Mouse (Mus musculus): ENCODE data around the gene Rbfox3. TPM values are rescaled to one million over a fixed set of nuclear protein-coding genes. Genes with fewer than 3 reads are reported as not detected.
A peak's percentile ranks its signal among the peaks of the same experiment; 100 is the strongest.

Gene Rbfox3
- polyA plus RNA-seq, 1 experiment = 163 TPM

DNA sequence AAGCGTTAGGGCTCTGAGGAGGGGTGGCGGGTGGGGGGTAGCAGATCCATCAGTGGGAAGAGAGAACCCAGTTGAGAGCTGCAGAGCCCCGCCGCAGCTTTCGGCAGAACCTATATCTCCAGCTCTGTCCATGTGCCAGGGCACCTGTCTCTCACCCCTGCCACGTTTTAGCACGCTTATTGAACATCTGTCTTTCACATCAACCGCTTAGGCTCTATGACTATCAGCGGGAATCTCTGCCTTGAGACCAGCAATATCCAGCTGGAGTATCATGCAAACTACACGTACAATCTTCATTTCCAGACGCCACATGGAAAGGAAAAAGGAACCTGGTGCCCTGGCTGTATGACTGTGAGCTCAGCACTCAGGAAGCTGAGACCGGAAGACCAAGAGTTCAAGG, 182.6 kb downstream of the Rbfox3 start:
- no peak for TF ChIP-seq CTCF (IDR thresholded peaks at IDR 0.05; ENCODE audit: borderline replicate concordance, insufficient read depth, low read depth, low read length)
- TF ChIP-seq POLR2A (IDR thresholded peaks at IDR 0.05; ENCODE audit: borderline replicate concordance, insufficient read depth, low read length) = no peak
- Histone ChIP-seq H3K4me1 (ENCODE audit: control insufficient read depth, insufficient read depth, low read length) (peaks cover 89% of the 10 kb centered on the region), H3K27me3 (ENCODE audit: control insufficient read depth, insufficient read depth, low read length) (no peaks in the 10 kb centered on the region), H3K4me3 (replicated peaks; ENCODE audit: insufficient read depth, low read depth, low read length) (no peak overlapping the region), H3K27ac (ENCODE audit: insufficient read depth, low read length) (no peak overlapping the region)
- 31% methylated on average over 12 of the region's 12 CpGs for WGBS
- no peak for DNase-seq

DNA sequence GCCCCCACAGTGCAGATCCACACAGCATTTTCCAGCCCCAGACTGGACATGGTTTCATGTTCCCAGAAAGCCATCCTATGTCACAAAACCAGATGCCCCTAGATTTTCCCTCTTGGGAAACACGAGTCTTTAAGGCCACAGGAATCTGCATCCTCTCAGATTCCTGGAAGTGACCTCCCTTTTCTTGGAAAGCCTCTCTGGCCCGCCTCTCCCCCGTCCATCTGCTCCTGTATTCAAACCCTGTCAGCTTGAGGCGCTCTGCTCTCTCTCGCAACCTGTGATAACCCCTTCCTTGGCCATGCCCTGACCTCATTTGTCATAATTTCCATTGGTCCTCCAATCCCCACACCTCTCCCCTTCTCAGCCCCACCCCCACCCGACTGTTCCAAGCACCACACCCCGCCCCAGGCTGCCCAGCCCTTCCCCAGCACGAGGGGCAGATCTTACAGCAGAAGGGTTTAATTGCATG, 183.3 kb downstream of the Rbfox3 start:
- no peak for TF ChIP-seq POLR2A (IDR thresholded peaks at IDR 0.05; ENCODE audit: borderline replicate concordance, insufficient read depth, low read length)
- TF ChIP-seq CTCF (IDR thresholded peaks at IDR 0.05; ENCODE audit: borderline replicate concordance, insufficient read depth, low read depth, low read length) = no peak
- WGBS = 7% methylated on average over 8 of the region's 8 CpGs
- Histone ChIP-seq H3K27me3 (ENCODE audit: control insufficient read depth, insufficient read depth, low read length) (no peaks in the 10 kb centered on the region), H3K27ac (ENCODE audit: insufficient read depth, low read length) (no peak overlapping the region), H3K4me3 (replicated peaks; ENCODE audit: insufficient read depth, low read depth, low read length) (no peak overlapping the region), H3K4me1 (ENCODE audit: control insufficient read depth, insufficient read depth, low read length) (peaks cover 89% of the 10 kb centered on the region)
- DNase-seq = peak; percentile 58 to 73

DNA sequence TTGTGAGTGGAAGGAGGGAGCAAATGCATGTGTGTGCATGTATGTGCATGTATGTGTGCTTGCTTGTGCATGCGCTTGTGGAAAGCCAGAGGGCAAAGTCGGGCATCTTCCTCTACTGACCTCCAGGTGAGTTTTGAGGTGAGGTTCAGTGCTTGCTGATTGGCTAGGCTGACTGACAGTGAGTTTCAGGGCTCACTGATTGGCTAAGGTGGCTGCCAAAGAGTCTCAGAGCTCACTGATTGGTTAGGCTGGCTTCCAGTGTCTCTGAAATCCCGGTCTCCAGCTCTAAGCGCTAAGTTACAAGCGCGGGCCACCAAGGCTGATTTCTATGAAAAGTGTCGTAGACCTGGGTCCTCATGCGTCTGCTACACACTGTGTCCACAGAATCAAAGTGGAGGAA, 185.0 kb downstream of the Rbfox3 start:
- WGBS = 40% methylated on average over 8 of the region's 8 CpGs
- TF ChIP-seq CTCF (IDR thresholded peaks at IDR 0.05; ENCODE audit: borderline replicate concordance, insufficient read depth, low read depth, low read length) (no peak), POLR2A (IDR thresholded peaks at IDR 0.05; ENCODE audit: borderline replicate concordance, insufficient read depth, low read length) (no peak)
- Histone ChIP-seq H3K27ac (ENCODE audit: insufficient read depth, low read length) (no peak overlapping the region), H3K4me3 (replicated peaks; ENCODE audit: insufficient read depth, low read depth, low read length) (no peak overlapping the region), H3K4me1 (ENCODE audit: control insufficient read depth, insufficient read depth, low read length) (peaks cover 89% of the 10 kb centered on the region), H3K27me3 (ENCODE audit: control insufficient read depth, insufficient read depth, low read length) (no peaks in the 10 kb centered on the region)
- peak in 1 of 2 experiments; percentile 45 for DNase-seq

DNA sequence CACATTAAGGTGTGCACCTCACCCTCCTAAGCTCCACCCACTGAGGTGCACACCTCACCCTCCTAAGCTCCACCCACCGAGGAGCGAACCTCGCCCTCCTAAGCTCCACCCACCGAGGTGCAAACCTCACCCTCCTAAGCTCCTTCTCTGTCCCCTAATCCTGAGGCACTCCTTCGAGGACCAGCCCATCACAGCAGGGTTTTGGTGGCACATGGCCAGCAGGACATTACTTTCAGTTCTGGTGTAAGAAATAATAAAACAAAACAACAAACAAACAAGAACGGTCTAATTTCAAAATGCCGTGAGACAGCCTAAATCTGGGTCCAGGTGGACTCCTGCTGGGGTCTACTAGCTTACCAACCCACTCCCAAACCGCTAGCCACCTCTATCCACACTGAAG, 187.0 kb downstream of the Rbfox3 start:
- Histone ChIP-seq H3K27ac (ENCODE audit: insufficient read depth, low read length) (no peak overlapping the region), H3K4me1 (ENCODE audit: control insufficient read depth, insufficient read depth, low read length) (peaks cover 96% of the 10 kb centered on the region), H3K27me3 (ENCODE audit: control insufficient read depth, insufficient read depth, low read length) (no peaks in the 10 kb centered on the region), H3K4me3 (replicated peaks; ENCODE audit: insufficient read depth, low read depth, low read length) (no peak overlapping the region)
- WGBS = 54% methylated on average over 8 of the region's 8 CpGs
- no peak for TF ChIP-seq POLR2A (IDR thresholded peaks at IDR 0.05; ENCODE audit: borderline replicate concordance, insufficient read depth, low read length)
- no peak for TF ChIP-seq CTCF (IDR thresholded peaks at IDR 0.05; ENCODE audit: borderline replicate concordance, insufficient read depth, low read depth, low read length)
- no peak for DNase-seq

DNA sequence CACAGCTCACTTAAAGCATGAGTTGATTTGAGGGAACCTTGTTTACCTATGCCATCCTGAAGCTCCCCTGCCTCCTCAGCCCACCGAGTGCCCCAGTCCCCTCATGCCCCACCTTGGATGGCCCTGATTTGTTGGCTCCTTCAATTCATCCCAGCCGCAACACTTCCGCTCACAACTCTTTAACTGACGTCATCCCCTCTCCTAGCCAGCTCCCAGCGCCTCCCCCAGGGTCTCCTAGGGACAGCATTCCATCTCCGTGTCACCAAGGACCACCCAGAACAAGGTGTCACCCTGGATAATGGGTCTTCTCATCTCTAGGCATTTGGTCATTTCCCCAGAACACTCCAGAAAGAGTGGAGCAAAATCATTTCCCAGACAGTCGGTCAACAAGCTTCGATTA, 188.2 kb downstream of the Rbfox3 start:
- no peak for DNase-seq
- Histone ChIP-seq H3K4me1 (ENCODE audit: control insufficient read depth, insufficient read depth, low read length) (peaks cover 84% of the 10 kb centered on the region), H3K27me3 (ENCODE audit: control insufficient read depth, insufficient read depth, low read length) (no peaks in the 10 kb centered on the region), H3K27ac (ENCODE audit: insufficient read depth, low read length) (no peak overlapping the region), H3K4me3 (replicated peaks; ENCODE audit: insufficient read depth, low read depth, low read length) (no peak overlapping the region)
- TF ChIP-seq CTCF (IDR thresholded peaks at IDR 0.05; ENCODE audit: borderline replicate concordance, insufficient read depth, low read depth, low read length) (no peak), POLR2A (IDR thresholded peaks at IDR 0.05; ENCODE audit: borderline replicate concordance, insufficient read depth, low read length) (no peak)
- WGBS = 42% methylated on average over 8 of the region's 8 CpGs

DNA sequence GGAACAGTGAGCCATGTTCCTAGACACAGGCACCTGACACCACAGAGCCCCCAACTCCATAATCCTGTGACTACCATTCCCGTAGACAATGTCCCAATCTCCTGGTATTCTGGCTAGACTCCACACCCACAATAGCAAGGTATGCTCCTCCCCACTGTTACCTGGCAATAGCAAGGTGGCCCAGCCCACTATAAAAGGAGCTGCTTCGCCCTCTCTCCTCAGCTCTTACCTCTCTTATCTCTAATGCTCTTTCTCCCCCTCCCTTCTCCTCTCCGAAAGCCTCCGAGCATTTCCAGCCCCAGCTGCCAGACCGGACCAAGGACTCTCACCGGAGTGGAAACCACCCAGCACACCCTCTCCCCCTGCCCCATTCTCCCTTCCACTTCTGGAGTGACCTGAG, 189.5 kb downstream of the Rbfox3 start:
- Histone ChIP-seq H3K4me3 (replicated peaks; ENCODE audit: insufficient read depth, low read depth, low read length) (no peak overlapping the region), H3K27me3 (ENCODE audit: control insufficient read depth, insufficient read depth, low read length) (no peaks in the 10 kb centered on the region), H3K4me1 (ENCODE audit: control insufficient read depth, insufficient read depth, low read length) (peaks cover 82% of the 10 kb centered on the region), H3K27ac (ENCODE audit: insufficient read depth, low read length) (no peak overlapping the region)
- DNase-seq = no peak
- TF ChIP-seq CTCF (IDR thresholded peaks at IDR 0.05; ENCODE audit: borderline replicate concordance, insufficient read depth, low read depth, low read length) = no peak
- TF ChIP-seq POLR2A (IDR thresholded peaks at IDR 0.05; ENCODE audit: borderline replicate concordance, insufficient read depth, low read length) = no peak
- 28% methylated on average over 6 of the region's 6 CpGs for WGBS

DNA sequence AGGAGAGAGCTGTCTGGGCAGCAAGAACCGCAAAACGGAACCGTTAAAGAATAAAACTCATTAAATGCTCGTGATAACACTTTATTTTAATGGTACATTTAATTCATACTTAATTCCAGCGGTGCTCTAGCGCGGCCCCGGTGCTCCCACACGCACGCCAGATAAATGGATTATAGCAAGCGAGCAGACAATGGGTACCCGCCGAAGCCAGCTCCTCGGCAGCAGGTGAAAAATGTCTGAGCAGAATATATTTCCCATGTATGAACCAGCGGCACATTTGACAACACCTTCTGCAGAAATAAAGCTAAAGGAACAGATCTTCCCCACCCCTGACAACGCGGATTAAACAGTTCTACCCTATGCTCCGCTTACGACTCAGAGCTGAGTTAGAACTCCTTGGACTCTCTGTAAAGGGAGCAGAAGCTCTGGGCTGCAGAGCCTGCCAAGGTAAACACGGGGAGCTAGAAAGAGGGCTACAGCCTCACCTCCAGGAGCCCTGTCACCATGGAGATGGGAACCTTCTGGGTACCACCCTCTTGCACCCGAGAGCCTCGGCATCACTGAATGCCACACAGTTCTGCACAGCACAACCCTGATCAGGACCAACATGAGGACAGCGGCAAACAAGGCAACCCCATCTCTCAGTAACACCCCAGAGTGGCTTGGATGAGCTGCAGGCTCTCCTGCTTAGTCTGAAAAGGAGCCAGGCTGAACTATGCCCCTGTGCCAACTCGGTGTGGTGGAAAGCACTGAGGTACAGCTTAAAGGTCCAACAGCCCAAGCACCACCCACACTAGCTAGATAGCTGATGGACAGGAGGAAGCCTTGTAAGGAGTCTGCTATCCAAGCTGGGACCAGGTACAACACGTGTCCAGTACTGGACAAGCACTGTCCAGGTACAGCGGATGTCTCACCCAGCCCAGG, 196.5 kb downstream of the Rbfox3 start:
- H3K4me1 ChIP-seq (ENCODE audit: control insufficient read depth, insufficient read depth, low read length) = peaks cover 75% of the 10 kb centered on the region
- H3K27ac ChIP-seq (ENCODE audit: insufficient read depth, low read length) = no peak overlapping the region
- peak overlapping the region; percentile 25 for H3K4me3 ChIP-seq (replicated peaks; ENCODE audit: insufficient read depth, low read depth, low read length)
- TF ChIP-seq POLR2A (IDR thresholded peaks at IDR 0.05; ENCODE audit: borderline replicate concordance, insufficient read depth, low read length) (no peak), CTCF (IDR thresholded peaks at IDR 0.05; ENCODE audit: borderline replicate concordance, insufficient read depth, low read depth, low read length) (no peak)
- 33% methylated on average over 26 of the region's 26 CpGs for WGBS
- DNase-seq = peak; percentile 66 to 77
- H3K27me3 ChIP-seq (ENCODE audit: control insufficient read depth, insufficient read depth, low read length) = no peaks in the 10 kb centered on the region

DNA sequence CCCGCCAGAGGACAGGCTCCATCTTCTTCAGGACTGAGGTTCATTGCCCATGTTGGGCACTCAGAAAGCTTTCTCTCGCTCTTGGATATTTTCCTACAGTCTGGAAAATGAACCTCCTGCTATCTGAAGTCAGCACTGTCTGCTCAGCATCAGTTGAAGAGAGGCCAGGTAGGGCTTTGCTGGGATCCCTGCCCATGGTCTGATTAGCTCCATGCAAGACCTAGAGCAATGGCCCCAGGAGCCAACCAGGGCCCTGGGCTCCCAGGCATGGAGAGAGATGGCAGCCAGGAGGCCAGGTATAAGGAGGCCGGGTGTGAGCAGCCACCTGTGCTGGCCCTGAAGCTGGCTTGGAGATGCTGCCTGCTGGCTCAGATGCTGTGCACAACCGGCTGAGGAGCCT, 198.6 kb downstream of the Rbfox3 start:
- TF ChIP-seq POLR2A (IDR thresholded peaks at IDR 0.05; ENCODE audit: borderline replicate concordance, insufficient read depth, low read length) = no peak
- no peak for TF ChIP-seq CTCF (IDR thresholded peaks at IDR 0.05; ENCODE audit: borderline replicate concordance, insufficient read depth, low read depth, low read length)
- WGBS = 7% methylated on average over 4 of the region's 4 CpGs
- Histone ChIP-seq H3K4me3 (replicated peaks; ENCODE audit: insufficient read depth, low read depth, low read length) (no peak overlapping the region), H3K4me1 (ENCODE audit: control insufficient read depth, insufficient read depth, low read length) (peaks cover 77% of the 10 kb centered on the region), H3K27ac (ENCODE audit: insufficient read depth, low read length) (no peak overlapping the region), H3K27me3 (ENCODE audit: control insufficient read depth, insufficient read depth, low read length) (no peaks in the 10 kb centered on the region)
- peak; percentile 80 to 88 for DNase-seq
